Comparison of ENCODE assay signal across 8 mouse cellular contexts in genomic region chr2:156311441-156311840, GRCm38 (mm10). TPM values are rescaled to one million over a fixed set of nuclear protein-coding genes. Genes with fewer than 3 reads are reported as not detected.
DNase-seq lines count a peak whose midpoint lies in the region; ATAC-seq lines count a peak whose summit lies in the region.

No protein-coding gene starts in this region.

- no peak for ATAC-seq in erythroblast, adult 5-6 weeks (replicated peaks; ENCODE audit: low FRiP score, poor library complexity, severe bottlenecking)
- no peak for ATAC-seq in forebrain, embryonic 13.5 days
- no peak for ATAC-seq in liver, embryonic 15.5 days (ENCODE audit: insufficient read depth)

- peaks cover 4% of the 10 kb centered on the region; the same call in 1 of the 2 replicates for H3K9me3 ChIP-seq in erythroblast, embryonic 14.5 days (ENCODE audit: control insufficient read depth, low read length)
- no peaks in the 10 kb centered on the region for H3K9me3 ChIP-seq in forebrain, embryonic 13.5 days (replicated peaks)
- H3K9me3 ChIP-seq in liver, embryonic 15.5 days (replicated peaks) = no peaks in the 10 kb centered on the region

- H3K4me1 ChIP-seq in erythroblast, embryonic 14.5 days (ENCODE audit: control insufficient read depth) = peaks cover 25% of the 10 kb centered on the region
- H3K4me1 ChIP-seq in forebrain, embryonic 13.5 days = peaks cover 12% of the 10 kb centered on the region
- peaks cover 26% of the 10 kb centered on the region for H3K4me1 ChIP-seq in liver, embryonic 15.5 days (replicated peaks)

- H3K36me3 ChIP-seq in erythroblast, embryonic 14.5 days (ENCODE audit: control insufficient read depth) = peaks cover 17% of the 10 kb centered on the region
- H3K36me3 ChIP-seq in forebrain, embryonic 13.5 days (ENCODE audit: poor library complexity, severe bottlenecking) = peaks cover 12% of the 10 kb centered on the region
- peaks cover 4% of the 10 kb centered on the region; the same call in 1 of the 2 replicates for H3K36me3 ChIP-seq in liver, embryonic 15.5 days (replicated peaks)

- peak overlapping the region; percentile 96 for H3K9ac ChIP-seq in forebrain, embryonic 13.5 days
- peak overlapping the region; percentile 87 for H3K9ac ChIP-seq in liver, embryonic 15.5 days

- H3K4me3 ChIP-seq in erythroblast, embryonic 14.5 days (replicated peaks) = peak overlapping the region; percentile 88
- peak overlapping the region; percentile 88 for H3K4me3 ChIP-seq in forebrain, embryonic 13.5 days
- peak overlapping the region; percentile 96 for H3K4me3 ChIP-seq in liver, embryonic 15.5 days (replicated peaks)

- 21% methylated on average over 8 of the region's 8 CpGs for WGBS in forebrain, embryonic 13.5 days
- 16% methylated on average over 8 of the region's 8 CpGs for WGBS in liver, embryonic 15.5 days (ENCODE audit: insufficient replicate concordance)

- H3K4me2 ChIP-seq in forebrain, embryonic 13.5 days = peak overlapping the region; percentile 89
- H3K4me2 ChIP-seq in liver, embryonic 15.5 days = peak overlapping the region; percentile 91

- no peaks in the 10 kb centered on the region for H3K27me3 ChIP-seq in erythroblast, embryonic 14.5 days (ENCODE audit: control insufficient read depth)
- no peaks in the 10 kb centered on the region for H3K27me3 ChIP-seq in forebrain, embryonic 13.5 days
- no peaks in the 10 kb centered on the region for H3K27me3 ChIP-seq in liver, embryonic 15.5 days

- peak overlapping the region; percentile 96 for H3K27ac ChIP-seq in forebrain, embryonic 13.5 days
- peak overlapping the region; percentile 96 for H3K27ac ChIP-seq in liver, embryonic 15.5 days (replicated peaks)

- DNase-seq in A20 (ENCODE audit: low read depth, low spot score) = peak; percentile 76
- DNase-seq in gastrocnemius, adult 18-20 months (ENCODE audit: low spot score) = no peak
- DNase-seq in layer of hippocampus, adult 11-12 months (ENCODE audit: low spot score) = no peak
- DNase-seq in cerebellum, postnatal 14 days = no peak

RNA-seq across cellular contexts. Expression of gene Cnbd2, which starts 0.7 kb away (rescaled TPM):
- not detected in 2 replicates for polyA plus RNA-seq in erythroblast, embryonic 14.5 days (2012)
- total RNA-seq in erythroblast, adult 5-6 weeks (2015; ENCODE audit: low replicate concordance) = 0.38 and 1.0 TPM in 2 replicates
- total RNA-seq in erythroblast, adult 5-6 weeks (2017; ENCODE audit: low replicate concordance) = 1.4 TPM in 1 of 2 replicates, not detected in the other
- 5.4 and 5.7 TPM in 2 replicates for polyA plus RNA-seq in forebrain, embryonic 13.5 days (2015; fragmentation: Nextera tagmentation; extraction: Ambion mirVana)
- 1.9 and 2.0 TPM in 2 replicates for polyA plus RNA-seq in liver, embryonic 15.5 days (2015; fragmentation: Nextera tagmentation; extraction: Ambion mirVana)
- 1 to 10 TPM in 1 of 2 experiments, under 1 TPM in 1; 0.89 to 1.0 TPM for total RNA-seq in gastrocnemius, adult 18-20 months (2021)

RNA-seq across cellular contexts. Expression of gene Scand1, which starts 1.1 kb away (rescaled TPM):
- 85.2 and 101 TPM in 2 replicates for polyA plus RNA-seq in erythroblast, embryonic 14.5 days (2012)
- 2.3 TPM in 1 of 2 replicates, not detected in the other for total RNA-seq in erythroblast, adult 5-6 weeks (2015; ENCODE audit: low replicate concordance)
- total RNA-seq in erythroblast, adult 5-6 weeks (2017; ENCODE audit: low replicate concordance) = 1.9 and 16.4 TPM in 2 replicates
- 72.2 and 85.3 TPM in 2 replicates for polyA plus RNA-seq in forebrain, embryonic 13.5 days (2015; fragmentation: Nextera tagmentation; extraction: Ambion mirVana)
- 26.3 and 28.5 TPM in 2 replicates for polyA plus RNA-seq in liver, embryonic 15.5 days (2015; fragmentation: Nextera tagmentation; extraction: Ambion mirVana)
- total RNA-seq in gastrocnemius, adult 18-20 months (2021) = 10 to 100 TPM; 64.7 to 64.8 TPM
